Mouse (Mus musculus) neural tube, embryonic 11.5 days (tissue): ENCODE data around the gene Rbp1. TPM values are rescaled to one million over a fixed set of nuclear protein-coding genes. Genes with fewer than 3 reads are reported as not detected.

Experiments
- ATAC-seq: fragments of 200-750 bp; cut with Nextera tagmentation; 2 replicates; pipeline ENCODE4 v1.8.0; 2017; ENCODE audit warnings: moderate number of reproducible peaks, mild to moderate bottlenecking, moderate TSS enrichment, moderate library complexity; ENCODE audit not compliant: insufficient read depth, low FRiP score, low TSS enrichment
- DNase-seq: peaks from one replicate; pipeline ENCODE4 v3.0.0-alpha.2; 2015; ENCODE audit warnings: low spot score
- H3K27ac ChIP-seq: fragments of 300-500 bp; sonication (generic); 2 replicates; pipeline ENCODE4 v1.5.1; 2014; ENCODE audit warnings: low read depth, mild to moderate bottlenecking, low read length
- H3K27me3 ChIP-seq: fragments of 300-500 bp; sonication (generic); 2 replicates; pipeline ENCODE4 v1.6.1; 2014; ENCODE audit warnings: mild to moderate bottlenecking, low read length, mixed read lengths; ENCODE audit not compliant: control insufficient read depth, insufficient read depth
- H3K36me3 ChIP-seq: fragments of 300-500 bp; sonication (generic); 2 replicates; pipeline ENCODE4 v1.6.1; 2014; ENCODE audit warnings: mild to moderate bottlenecking, low read length, moderate library complexity, mixed read lengths; ENCODE audit not compliant: control insufficient read depth, insufficient read depth
- H3K4me1 ChIP-seq: fragments of 300-500 bp; sonication (generic); 2 replicates; pipeline ENCODE4 v1.6.1; 2014; ENCODE audit warnings: low read length, mixed read lengths; ENCODE audit not compliant: control insufficient read depth, insufficient read depth
- H3K4me2 ChIP-seq: fragments of 300-500 bp; sonication (generic); 2 replicates; pipeline ENCODE4 v1.6.1; 2014; ENCODE audit warnings: low read depth, mild to moderate bottlenecking, moderate library complexity
- H3K4me3 ChIP-seq: fragments of 300-500 bp; sonication (generic); 2 replicates; pipeline ENCODE4 v1.5.1; 2014; ENCODE audit warnings: low read depth, low read length
- H3K9ac ChIP-seq: fragments of 300-500 bp; sonication (generic); 2 replicates; pipeline ENCODE4 v1.6.1; 2014; ENCODE audit warnings: mild to moderate bottlenecking, low read length
- H3K9me3 ChIP-seq: fragments of 300-500 bp; sonication (generic); 2 replicates; pipeline ENCODE4 v1.6.1; 2016; ENCODE audit warnings: low read length; ENCODE audit not compliant: control insufficient read depth
- WGBS: fragments of 180-500 bp; shearing (Covaris S2); extraction: QIAGEN DNeasy Blood & Tissue Kit; methylation state at CpG from one replicate; pipeline ENCODE4 v1.1.7; 2014; 5-methylcytosine and 5-hydroxymethylcytosine counted together
- polyA plus RNA-seq: library from polyadenylated mRNA; unstranded; fragments of >200 nt; fragmentation: Nextera tagmentation; extraction: Ambion mirVana; gene quantifications from 2 replicates; pipeline ENCODE4 v1.2.1, GENCODE M21; 2014

Rbp1 gene
- polyA plus RNA-seq, 1 experiment from 2014 or later, result 194 TPM

DNA sequence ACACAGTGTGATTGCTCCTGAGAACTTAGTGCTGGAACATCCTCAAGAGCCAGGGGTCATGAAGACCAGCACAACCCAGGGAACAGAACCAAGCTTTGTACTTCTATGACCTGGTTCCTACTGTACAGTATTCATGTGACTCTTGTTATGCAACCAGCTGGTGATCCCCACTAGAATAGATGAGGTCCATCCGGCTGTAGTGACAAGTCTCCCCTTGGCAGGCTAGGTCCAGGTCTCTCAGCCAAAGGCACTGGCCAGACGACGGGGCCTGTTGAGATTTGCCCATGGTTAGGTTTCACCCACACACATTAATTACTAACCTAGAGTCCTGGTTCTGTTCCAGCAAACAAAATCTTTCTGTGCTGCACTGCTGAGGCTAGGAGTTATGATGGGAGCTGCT is 4.4 kb upstream of the Rbp1 start:
- WGBS, result 95% methylated on average over 3 of the region's 3 CpGs
- Histone ChIP-seq H3K9ac (no peak overlapping the region), H3K4me1 (no peaks in the 10 kb centered on the region), H3K4me3 (no peak overlapping the region), H3K4me2 (no peak overlapping the region), H3K36me3 (no peaks in the 10 kb centered on the region), H3K27me3 (no peaks in the 10 kb centered on the region), H3K27ac (no peak overlapping the region), H3K9me3 (no peaks in the 10 kb centered on the region)
- DNase-seq, result no peak
- ATAC-seq, result no peak

DNA sequence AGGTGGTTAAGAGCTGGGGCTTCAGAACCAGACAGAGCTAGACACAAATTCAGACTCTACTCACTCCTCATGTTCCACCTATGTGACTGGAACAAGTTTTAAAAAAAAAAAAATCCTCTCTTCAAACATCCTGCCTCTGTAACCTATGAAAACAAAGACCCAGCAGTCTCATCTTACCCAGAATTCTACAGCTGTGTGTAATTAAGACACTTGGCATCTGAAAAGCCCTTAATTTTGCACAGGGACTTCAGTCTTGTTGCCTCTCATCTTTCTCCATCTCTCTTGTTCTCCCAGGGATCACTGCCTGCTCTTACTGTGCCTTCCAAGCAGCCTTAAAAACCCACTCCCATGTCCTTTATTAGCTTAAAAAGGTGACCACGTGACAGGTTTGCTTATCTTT is 2.1 kb upstream of the Rbp1 start:
- no peak for ATAC-seq

DNA sequence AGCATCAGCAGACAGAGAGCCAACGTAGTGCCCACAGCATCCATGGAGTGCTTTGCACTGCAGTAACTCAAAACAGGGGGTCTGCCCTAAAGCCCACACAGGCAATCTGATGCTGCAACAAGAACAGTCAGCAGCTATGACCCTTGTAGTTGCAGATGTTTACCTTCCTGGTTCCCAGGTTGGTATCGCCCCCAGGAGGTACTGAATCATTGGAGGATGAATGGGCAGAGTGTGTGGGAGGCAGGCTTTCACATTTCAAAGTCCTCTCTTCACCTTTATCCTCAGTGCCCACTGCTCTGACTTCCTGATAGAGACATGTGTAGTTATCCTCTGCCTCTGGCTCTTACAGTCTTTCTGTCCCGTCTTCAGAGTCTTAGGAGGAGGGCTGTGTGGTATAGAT is 858 bp upstream of the Rbp1 start:
- no peak for DNase-seq
- H3K27ac ChIP-seq, result no peak overlapping the region

More for the DNA sequence above, 2.1 kb upstream of the Rbp1 start:
- H3K4me2 ChIP-seq, result no peak overlapping the region
- H3K36me3 ChIP-seq, result no peaks in the 10 kb centered on the region
- H3K27me3 ChIP-seq, result no peaks in the 10 kb centered on the region
- no peaks in the 10 kb centered on the region for H3K9me3 ChIP-seq
- no peak overlapping the region for H3K4me3 ChIP-seq
- H3K9ac ChIP-seq, result no peak overlapping the region
- no peak overlapping the region for H3K27ac ChIP-seq
- 77% methylated on average over 1 of the region's 1 CpGs for WGBS
- no peak for DNase-seq
- peaks cover 6% of the 10 kb centered on the region for H3K4me1 ChIP-seq

DNA sequence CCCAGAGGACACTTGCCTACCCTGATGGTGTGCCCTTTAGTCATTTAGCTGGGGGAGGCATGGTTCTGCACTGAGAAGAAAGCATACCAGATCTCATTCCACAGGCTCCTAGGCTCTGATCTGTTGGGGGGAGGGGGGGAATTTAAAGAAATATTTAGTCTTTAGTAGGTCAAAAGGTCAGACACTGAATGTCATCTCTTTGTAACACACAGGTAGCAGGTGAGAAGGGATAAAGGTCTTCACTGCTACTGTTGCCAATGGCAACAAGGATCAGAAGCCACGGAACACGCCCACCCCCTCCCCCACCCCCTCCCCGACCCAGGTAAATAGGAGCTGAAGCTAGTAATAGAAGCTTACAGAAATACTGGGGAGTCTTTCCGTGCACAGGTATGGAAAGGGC is 930 bp downstream of the Rbp1 start:
- WGBS, result 6% methylated on average over 4 of the region's 4 CpGs
- H3K9me3 ChIP-seq, result no peaks in the 10 kb centered on the region
- no peak overlapping the region for H3K9ac ChIP-seq
- ATAC-seq, result no peak
- H3K4me2 ChIP-seq, result peak overlapping the region; percentile 62; the same call in 1 of the 2 replicates
- no peak for DNase-seq
- H3K27ac ChIP-seq, result no peak overlapping the region
- H3K27me3 ChIP-seq, result no peaks in the 10 kb centered on the region
- H3K4me3 ChIP-seq, result no peak overlapping the region
- no peaks in the 10 kb centered on the region for H3K36me3 ChIP-seq
- peaks cover 35% of the 10 kb centered on the region for H3K4me1 ChIP-seq

More for the DNA sequence above, 858 bp upstream of the Rbp1 start:
- Histone ChIP-seq H3K36me3 (no peaks in the 10 kb centered on the region), H3K27me3 (no peaks in the 10 kb centered on the region), H3K4me1 (peaks cover 17% of the 10 kb centered on the region), H3K9ac (no peak overlapping the region), H3K9me3 (no peaks in the 10 kb centered on the region), H3K4me3 (no peak overlapping the region), H3K4me2 (no peak overlapping the region)
- 56% methylated on average over 3 of the region's 3 CpGs for WGBS
- no peak for ATAC-seq

DNA sequence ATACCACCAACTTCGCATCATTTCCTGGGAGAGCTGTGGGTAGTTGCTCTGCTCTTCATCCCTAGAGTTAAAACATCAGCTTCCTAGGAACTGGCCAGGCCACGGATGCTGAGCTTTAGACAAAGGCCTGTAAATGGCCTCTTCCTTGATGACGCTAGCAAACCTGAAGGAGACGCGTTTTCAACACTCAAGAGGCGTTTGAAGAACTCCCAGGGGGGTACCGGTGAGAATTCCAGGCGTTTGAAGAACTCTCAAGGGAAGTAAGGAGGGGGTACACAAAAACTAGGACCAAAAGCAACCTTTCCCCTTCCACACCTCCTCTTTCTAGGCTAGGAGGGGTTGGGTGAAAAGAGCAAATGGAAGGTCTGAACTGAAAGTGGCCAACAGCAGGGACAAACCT is 1.5 kb downstream of the Rbp1 start:
- Histone ChIP-seq H3K4me1 (peaks cover 41% of the 10 kb centered on the region), H3K9me3 (no peaks in the 10 kb centered on the region), H3K4me2 (peak overlapping the region; percentile 62), H3K27ac (peak overlapping the region; percentile 72), H3K9ac (peak overlapping the region; percentile 76), H3K36me3 (no peaks in the 10 kb centered on the region), H3K4me3 (peak overlapping the region; percentile 54), H3K27me3 (no peaks in the 10 kb centered on the region)
- ATAC-seq, result no peak
- WGBS, result 3% methylated on average over 8 of the region's 8 CpGs
- peak; percentile 57 for DNase-seq

DNA sequence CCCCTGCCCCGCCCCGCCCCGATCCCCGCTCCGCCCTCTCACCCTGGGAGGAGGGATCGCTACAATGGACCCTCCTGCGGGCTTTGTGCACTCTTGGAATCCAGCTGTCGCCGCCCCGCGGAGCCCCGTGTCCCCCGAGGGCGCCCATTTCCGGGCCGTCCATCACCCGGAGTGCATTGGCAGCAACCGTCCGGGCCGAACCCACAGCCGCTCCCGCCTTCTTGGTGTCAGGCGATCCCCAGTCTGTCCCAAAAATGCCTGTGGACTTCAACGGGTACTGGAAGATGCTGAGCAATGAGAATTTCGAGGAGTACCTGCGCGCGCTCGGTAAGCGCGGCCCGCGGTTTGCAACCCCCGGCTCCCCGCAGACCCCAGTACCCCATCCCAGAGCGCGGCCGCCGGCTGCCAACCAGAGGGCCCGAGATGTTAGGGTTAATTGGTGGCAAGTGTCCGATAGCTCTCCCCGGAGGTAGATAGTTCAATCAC is 2.0 kb downstream of the Rbp1 start:
- Histone ChIP-seq H3K9ac (peak overlapping the region; percentile 76), H3K36me3 (no peaks in the 10 kb centered on the region), H3K4me2 (peak overlapping the region; percentile 62), H3K4me3 (peak overlapping the region; percentile 54), H3K4me1 (peaks cover 45% of the 10 kb centered on the region), H3K9me3 (no peaks in the 10 kb centered on the region), H3K27me3 (no peaks in the 10 kb centered on the region), H3K27ac (peak overlapping the region; percentile 72)
- peak; percentile 86 for DNase-seq
- ATAC-seq, result peak; percentile 83
- WGBS, result under 1% methylated on average over 34 of the region's 42 CpGs

DNA sequence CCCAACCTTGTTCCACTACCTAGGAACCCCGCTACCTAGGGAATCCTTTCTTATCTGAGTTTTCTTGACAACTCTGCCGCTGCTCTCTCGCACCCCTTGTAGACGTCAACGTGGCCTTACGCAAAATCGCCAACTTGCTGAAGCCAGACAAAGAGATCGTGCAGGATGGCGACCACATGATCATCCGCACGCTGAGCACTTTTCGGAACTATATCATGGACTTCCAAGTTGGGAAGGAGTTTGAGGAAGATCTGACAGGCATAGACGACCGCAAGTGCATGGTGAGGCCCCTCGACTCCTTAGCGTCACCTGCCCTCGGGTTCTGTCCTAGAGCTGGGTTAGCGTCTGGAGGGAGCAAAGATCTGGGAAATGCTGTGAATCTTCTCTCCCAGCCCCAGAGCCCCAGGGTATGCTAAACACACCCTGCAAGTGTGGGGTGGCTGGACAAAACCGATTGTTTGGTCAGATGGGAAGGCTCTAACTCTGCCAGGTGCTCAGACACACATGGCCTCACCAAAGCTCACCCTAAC is 2.7 kb downstream of the Rbp1 start:
- ATAC-seq, result no peak

DNA sequence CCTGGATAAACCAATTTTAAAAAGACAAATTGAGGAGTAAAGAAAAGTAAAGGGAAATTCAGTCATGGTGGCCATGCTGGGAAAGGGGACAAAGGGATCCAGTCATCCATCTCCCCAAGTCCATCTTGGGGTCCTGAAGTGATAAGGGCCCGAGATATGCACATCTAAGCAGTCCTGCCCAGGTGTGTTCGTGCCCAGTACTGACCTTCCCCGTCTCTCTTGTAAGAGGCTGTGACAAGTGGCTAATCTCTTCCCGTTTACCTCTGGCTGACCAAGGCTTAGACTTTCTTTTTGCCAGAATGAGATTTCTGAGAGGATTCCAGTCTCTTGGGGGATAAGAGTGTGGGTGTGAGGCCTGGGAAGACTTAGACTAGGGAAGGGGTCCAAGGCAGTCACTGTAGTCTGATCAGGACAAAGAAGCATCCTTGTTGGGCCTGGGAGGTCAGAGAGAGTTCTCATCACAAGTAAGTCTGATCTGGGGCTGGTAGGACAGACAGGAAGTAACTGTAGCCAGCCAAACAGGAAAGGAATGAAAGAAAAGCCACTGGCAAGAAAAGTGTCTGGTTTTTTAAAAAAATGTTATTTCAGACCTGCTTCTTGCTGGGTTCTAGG is 5.3 kb downstream of the Rbp1 start:
- H3K27me3 ChIP-seq, result no peaks in the 10 kb centered on the region
- DNase-seq, result no peak
- H3K9ac ChIP-seq, result peak overlapping the region; percentile 47
- H3K9me3 ChIP-seq, result no peaks in the 10 kb centered on the region; the same call in 1 of the 2 replicates
- H3K4me2 ChIP-seq, result peak overlapping the region; percentile 62
- peaks cover 69% of the 10 kb centered on the region for H3K4me1 ChIP-seq
- no peak for ATAC-seq
- H3K36me3 ChIP-seq, result 0 out of 2 replicates have a peak, but pooled peaks cover 2% of the 10 kb centered on the region
- H3K27ac ChIP-seq, result peak overlapping the region; percentile 75
- WGBS, result 92% methylated on average over 4 of the region's 4 CpGs
- H3K4me3 ChIP-seq, result peak overlapping the region; percentile 15; the same call in 1 of the 2 replicates

More for the DNA sequence above, 2.7 kb downstream of the Rbp1 start:
- Histone ChIP-seq H3K36me3 (no peaks in the 10 kb centered on the region), H3K9me3 (no peaks in the 10 kb centered on the region), H3K4me1 (peaks cover 50% of the 10 kb centered on the region), H3K9ac (peak overlapping the region; percentile 76), H3K4me3 (peak overlapping the region; percentile 54), H3K4me2 (peak overlapping the region; percentile 62), H3K27me3 (no peaks in the 10 kb centered on the region), H3K27ac (peak overlapping the region; percentile 60; the same call in 1 of the 2 replicates)
- 5% methylated on average over 19 of the region's 19 CpGs for WGBS
- peak; percentile 30 for DNase-seq

- no peak for ATAC-seq
- WGBS, result 63% methylated on average over 8 of the region's 8 CpGs
Observed at GRCm38 (mm10) chr9:98428783-98429182, 6.0 kb downstream of the Rbp1 start.

More at GRCm38 (mm10) chr9:98428783-98429182, 6.0 kb downstream of the Rbp1 start:
- H3K9ac ChIP-seq, result peak overlapping the region; percentile 47
- peaks cover 77% of the 10 kb centered on the region for H3K4me1 ChIP-seq
- H3K36me3 ChIP-seq, result 0 out of 2 replicates have a peak, but pooled peaks cover 2% of the 10 kb centered on the region
- no peak overlapping the region for H3K4me3 ChIP-seq
- no peak for DNase-seq
- peak overlapping the region; percentile 85 for H3K27ac ChIP-seq
- no peaks in the 10 kb centered on the region for H3K27me3 ChIP-seq
- H3K9me3 ChIP-seq, result no peaks in the 10 kb centered on the region; the same call in 1 of the 2 replicates
- H3K4me2 ChIP-seq, result peak overlapping the region; percentile 62
